ENCODE assay signal across 12 mouse cellular contexts in genomic region chr3:126996721-126997120, GRCm38 (mm10).
DNase-seq lines count a peak whose midpoint lies in the region; ATAC-seq and TF ChIP-seq lines count a peak whose summit lies in the region.
"Had no signal": no experiment of that assay in that cellular context is flagged by ENCODE, and none has a peak within 500 bp of the region (broad histone marks: within the 10 kb centered on the region; RNA-seq: fewer than 3 reads in every experiment).

No protein-coding gene starts in this region.

- 66% methylated on average over 8 of the region's 8 CpGs for WGBS in forebrain, embryonic 10.5 days
- WGBS in forebrain, postnatal 0 days = 15% methylated on average over 8 of the region's 8 CpGs
- 7% methylated on average over 8 of the region's 8 CpGs for WGBS in forebrain, embryonic 14.5 days
- WGBS in intestine, postnatal 0 days = 75% methylated on average over 8 of the region's 8 CpGs

- H3K27me3 ChIP-seq in forebrain, embryonic 10.5 days (ENCODE audit: poor library complexity, severe bottlenecking) = no peaks in the 10 kb centered on the region
- H3K27me3 ChIP-seq in forebrain, postnatal 0 days (ENCODE audit: insufficient read depth, low read length) = no peaks in the 10 kb centered on the region
- no peaks in the 10 kb centered on the region for H3K27me3 ChIP-seq in forebrain, embryonic 14.5 days (replicated peaks; ENCODE audit: control insufficient read depth, insufficient read depth, low read length)
- no peaks in the 10 kb centered on the region for H3K27me3 ChIP-seq in intestine, postnatal 0 days (replicated peaks; ENCODE audit: control insufficient read depth, insufficient read depth, low read length)
- H3K27me3 ChIP-seq: heart, embryonic 12.5 days had no signal

- no peak for TF ChIP-seq CTCF in forebrain, postnatal 0 days (IDR thresholded peaks at IDR 0.05; ENCODE audit: low read depth)
- no peak for TF ChIP-seq CTCF in intestine, postnatal 0 days (IDR thresholded peaks at IDR 0.05; ENCODE audit: low read depth)

- no peak for DNase-seq in forebrain, embryonic 10.5 days (ENCODE audit: extremely low spot score, low spot score)
- no peak for DNase-seq in forebrain, postnatal 0 days
- peak; percentile 80 for DNase-seq in forebrain, embryonic 14.5 days (ENCODE audit: low spot score)
- peak; percentile 31 for DNase-seq in retina, embryonic 14.5 days (ENCODE audit: low spot score)
- DNase-seq in thymus, postnatal 4 days = no peak
- DNase-seq in left cerebral cortex, postnatal 4 days = no peak
- no peak for DNase-seq in adrenal gland, postnatal 36 days
- DNase-seq: right cerebral cortex, postnatal 25 days had no signal

- H3K9me3 ChIP-seq in forebrain, embryonic 10.5 days = no peaks in the 10 kb centered on the region
- no peaks in the 10 kb centered on the region for H3K9me3 ChIP-seq in forebrain, postnatal 0 days (ENCODE audit: low read length)
- no peaks in the 10 kb centered on the region for H3K9me3 ChIP-seq in forebrain, embryonic 14.5 days (replicated peaks; ENCODE audit: control insufficient read depth, low read length)
- no peaks in the 10 kb centered on the region for H3K9me3 ChIP-seq in intestine, postnatal 0 days (ENCODE audit: control insufficient read depth)
- H3K9me3 ChIP-seq: heart, embryonic 12.5 days had no signal

- no peak overlapping the region for H3K4me2 ChIP-seq in forebrain, postnatal 0 days (ENCODE audit: low read depth)
- H3K4me2 ChIP-seq in forebrain, embryonic 14.5 days (ENCODE audit: low read length) = peak overlapping the region; percentile 52
- peak overlapping the region; percentile 51 for H3K4me2 ChIP-seq in intestine, postnatal 0 days (replicated peaks; ENCODE audit: low read depth)

- no peak for ATAC-seq in forebrain, postnatal 0 days
- peak; percentile 65 for ATAC-seq in forebrain, embryonic 14.5 days
- no peak for ATAC-seq in intestine, postnatal 0 days
- ATAC-seq: inflammation-experienced regulatory T-cells, adult 6 months had no signal

- H3K4me3 ChIP-seq in forebrain, embryonic 10.5 days = peak overlapping the region; percentile 47
- H3K4me3 ChIP-seq in forebrain, postnatal 0 days (ENCODE audit: low read depth, low read length) = no peak overlapping the region
- peak overlapping the region; percentile 28 for H3K4me3 ChIP-seq in forebrain, embryonic 14.5 days (ENCODE audit: low read depth, low read length)
- no peak overlapping the region for H3K4me3 ChIP-seq in intestine, postnatal 0 days (ENCODE audit: low read depth, low read length)
- H3K4me3 ChIP-seq: heart, embryonic 12.5 days had no signal

- intact Hi-C loops in left cerebral cortex, postnatal 4 days (cut with DNase I) = no loop called here

- H3K36me3 ChIP-seq in forebrain, embryonic 10.5 days (replicated peaks) = no peaks in the 10 kb centered on the region
- peaks cover 3% of the 10 kb centered on the region for H3K36me3 ChIP-seq in forebrain, postnatal 0 days (ENCODE audit: insufficient read depth)
- H3K36me3 ChIP-seq in forebrain, embryonic 14.5 days (ENCODE audit: control insufficient read depth, insufficient read depth, low read length) = peaks cover under 1% of the 10 kb centered on the region; the same call in 1 of the 2 replicates
- no peaks in the 10 kb centered on the region for H3K36me3 ChIP-seq in intestine, postnatal 0 days (ENCODE audit: control insufficient read depth, insufficient read depth)
- H3K36me3 ChIP-seq: heart, embryonic 12.5 days had no signal

- H3K4me1 ChIP-seq in forebrain, embryonic 10.5 days = peaks cover 62% of the 10 kb centered on the region
- H3K4me1 ChIP-seq in forebrain, postnatal 0 days (ENCODE audit: insufficient read depth) = peaks cover 10% of the 10 kb centered on the region; the same call in 1 of the 2 replicates
- H3K4me1 ChIP-seq in forebrain, embryonic 14.5 days (ENCODE audit: control insufficient read depth, insufficient read depth, low read length) = peaks cover 30% of the 10 kb centered on the region
- H3K4me1 ChIP-seq in intestine, postnatal 0 days (replicated peaks; ENCODE audit: control insufficient read depth, insufficient read depth, low read length) = no peaks in the 10 kb centered on the region

- no peak overlapping the region for H3K9ac ChIP-seq in forebrain, postnatal 0 days
- peak overlapping the region; percentile 35; the same call in 1 of the 2 replicates for H3K9ac ChIP-seq in forebrain, embryonic 14.5 days (ENCODE audit: low read length)
- no peak overlapping the region for H3K9ac ChIP-seq in intestine, postnatal 0 days (ENCODE audit: low read depth, low read length)
- H3K9ac ChIP-seq: heart, embryonic 12.5 days; liver, embryonic 14.5 days had no signal

- peak overlapping the region; percentile 88 for H3K27ac ChIP-seq in forebrain, embryonic 10.5 days
- H3K27ac ChIP-seq in forebrain, postnatal 0 days (ENCODE audit: low read depth, low read length) = no peak overlapping the region
- H3K27ac ChIP-seq in forebrain, embryonic 14.5 days (ENCODE audit: low read depth, low read length) = peak overlapping the region; percentile 88
- no peak overlapping the region for H3K27ac ChIP-seq in intestine, postnatal 0 days (ENCODE audit: low read depth, low read length)
- H3K27ac ChIP-seq: liver, embryonic 14.5 days had no signal

Comparison
In these comparisons a context has a peak if more than half of its experiments do, and no peak if none do; other contexts are left out.
1. DNase-seq: peak in forebrain, embryonic 14.5 days (single experiment) and retina, embryonic 14.5 days (single experiment); none in forebrain, embryonic 10.5 days (single experiment), forebrain, postnatal 0 days (single experiment), thymus, postnatal 4 days (single experiment), left cerebral cortex, postnatal 4 days (single experiment) and adrenal gland, postnatal 36 days (0 of 2).
2. H3K27ac ChIP-seq: peak in forebrain, embryonic 10.5 days (single experiment) and forebrain, embryonic 14.5 days (single experiment); none in forebrain, postnatal 0 days (single experiment) and intestine, postnatal 0 days (single experiment).
3. H3K4me3 ChIP-seq: peak in forebrain, embryonic 10.5 days (single experiment) and forebrain, embryonic 14.5 days (single experiment); none in forebrain, postnatal 0 days (single experiment) and intestine, postnatal 0 days (single experiment).